Mouse (Mus musculus) lung, embryonic 16.5 days (tissue): ENCODE data around the gene Vmn1r63. TPM values are rescaled to one million over a fixed set of nuclear protein-coding genes. Genes with fewer than 3 reads are reported as not detected.
"Not testable (repeated sequence)": the region's sequence is repeated elsewhere in the genome, so short reads cannot be mapped to it uniquely, and the experiment has no call there.

Source experiments
- ATAC-seq: fragments of 200-750 bp; cut with Nextera tagmentation; 2 replicates; pipeline ENCODE4 v1.8.0; 2017; ENCODE audit warnings: low read depth, mild to moderate bottlenecking, moderate library complexity
- H3K27ac ChIP-seq: fragments of 300-500 bp; sonication (generic); 2 replicates; pipeline ENCODE4 v1.5.1; 2014; ENCODE audit warnings: mild to moderate bottlenecking, control low read depth, low read length
- H3K27me3 ChIP-seq: fragments of 300-500 bp; sonication (generic); 2 replicates; pipeline ENCODE4 v1.6.1; 2014; ENCODE audit warnings: low read depth, low read length, mixed read lengths; ENCODE audit not compliant: control insufficient read depth, insufficient read depth
- H3K36me3 ChIP-seq: fragments of 300-500 bp; sonication (generic); 2 replicates; pipeline ENCODE4 v1.6.1; 2014; ENCODE audit warnings: low read length; ENCODE audit not compliant: control insufficient read depth, insufficient read depth
- H3K4me1 ChIP-seq: fragments of 300-500 bp; sonication (generic); replicated peaks from 2 replicates; pipeline ENCODE4 v1.6.1; 2014; ENCODE audit warnings: low read length, mixed read lengths; ENCODE audit not compliant: control insufficient read depth, insufficient read depth
- H3K4me2 ChIP-seq: fragments of 300-500 bp; sonication (generic); 2 replicates; pipeline ENCODE4 v1.6.1; 2014; ENCODE audit warnings: low read depth, low read length, control low read depth
- H3K4me3 ChIP-seq: fragments of 300-500 bp; sonication (generic); 2 replicates; pipeline ENCODE4 v1.5.1; 2014; ENCODE audit warnings: mild to moderate bottlenecking, low read length, control low read depth
- H3K9ac ChIP-seq: fragments of 300-500 bp; sonication (generic); 2 replicates; pipeline ENCODE4 v1.6.1; 2014; ENCODE audit warnings: low read length, control low read depth
- H3K9me3 ChIP-seq: fragments of 300-500 bp; sonication (generic); 2 replicates; pipeline ENCODE4 v1.6.1; 2016; ENCODE audit warnings: low read length; ENCODE audit not compliant: control insufficient read depth
- WGBS: fragments of 180-500 bp; shearing (Covaris S2); extraction: QIAGEN DNeasy Blood & Tissue Kit; methylation state at CpG from one replicate; pipeline ENCODE4 v1.1.7; 2014; 5-methylcytosine and 5-hydroxymethylcytosine counted together
- polyA plus RNA-seq: library from polyadenylated mRNA; unstranded; fragments of >200 nt; fragmentation: Nextera tagmentation; extraction: Ambion mirVana; gene quantifications from 2 replicates; pipeline ENCODE4 v1.2.1, GENCODE M21; 2015

The Vmn1r63 gene
- polyA plus RNA-seq: not detected in 2 replicates

- H3K27ac ChIP-seq, H3K4me2 ChIP-seq, H3K9ac ChIP-seq, H3K9me3 ChIP-seq, H3K4me1 ChIP-seq, H3K36me3 ChIP-seq, H3K27me3 ChIP-seq, ATAC-seq, H3K4me3 ChIP-seq: not testable (repeated sequence)
- no CpG with 5 or more reads among the region's 2 CpGs for WGBS
Measured at GRCm38 (mm10) chr7:5805345-5805744, at the start of gene Vmn1r63. Vmn1r63 (minus strand) TSS chr7:5805445.

Other genes starting within 250 kb of the Vmn1r63 start
- not detected in 2 replicates for gene Vmn1r61, start 192.2 kb downstream of the Vmn1r63 start, polyA plus RNA-seq
- gene Vmn1r62, start 131.8 kb downstream of the Vmn1r63 start, polyA plus RNA-seq: not detected in 2 replicates
- not detected in 2 replicates for gene Vmn1r64, start 79.1 kb upstream of the Vmn1r63 start, polyA plus RNA-seq
- not detected in 2 replicates for gene Vmn1r65, start 205.6 kb upstream of the Vmn1r63 start, polyA plus RNA-seq
- gene Nlrp4c, start 239.7 kb upstream of the Vmn1r63 start, polyA plus RNA-seq: not detected in 2 replicates